Mouse (Mus musculus) NIH3T3 (cell line): ENCODE results near the gene Tmcc1.
"Not testable (repeated sequence)": the region's sequence is repeated elsewhere in the genome, so short reads cannot be mapped to it uniquely, and the experiment has no call there.

Experiments used
- DNase-seq: peaks from one replicate; pipeline ENCODE4 v3.0.0-alpha.2; 2012; ENCODE audit warnings: low read depth

Gene Tmcc1

GRCm38 (mm10) chr6:116077608-116078007 lies 115.7 kb downstream of the Tmcc1 start:
- no peak for DNase-seq

GRCm38 (mm10) chr6:116074892-116075291 lies 118.4 kb downstream of the Tmcc1 start:
- DNase-seq = no peak

GRCm38 (mm10) chr6:116073610-116074009 lies 119.7 kb downstream of the Tmcc1 start:
- no peak for DNase-seq

GRCm38 (mm10) chr6:116072746-116073261 lies 120.5 kb downstream of the Tmcc1 start:
- peak; percentile 63 for DNase-seq

- no peak for DNase-seq
Observed at GRCm38 (mm10) chr6:116072221-116072745, 121.0 kb downstream of the Tmcc1 start.

GRCm38 (mm10) chr6:116071781-116072180 lies 121.5 kb downstream of the Tmcc1 start:
- no peak for DNase-seq

- DNase-seq = no peak
Observed at GRCm38 (mm10) chr6:116070558-116070957, 122.7 kb downstream of the Tmcc1 start.

GRCm38 (mm10) chr6:116063516-116063915 lies 129.8 kb downstream of the Tmcc1 start:
- DNase-seq = no peak

GRCm38 (mm10) chr6:116059542-116059941 lies 133.7 kb downstream of the Tmcc1 start:
- DNase-seq = not testable (repeated sequence)

- DNase-seq = no peak
Observed at GRCm38 (mm10) chr6:116058541-116059300, 134.6 kb downstream of the Tmcc1 start.

GRCm38 (mm10) chr6:116056676-116057264 lies 136.5 kb downstream of the Tmcc1 start:
- DNase-seq = no peak

GRCm38 (mm10) chr6:116055766-116056165 lies 137.5 kb downstream of the Tmcc1 start:
- DNase-seq = no peak

GRCm38 (mm10) chr6:116055001-116055471 lies 138.2 kb downstream of the Tmcc1 start:
- peak; percentile 50 for DNase-seq

GRCm38 (mm10) chr6:116047896-116048295 lies 145.4 kb downstream of the Tmcc1 start:
- DNase-seq = no peak

- peak; percentile 58 for DNase-seq
Observed at GRCm38 (mm10) chr6:116047366-116047765, 145.9 kb downstream of the Tmcc1 start.

- DNase-seq = no peak
Observed at GRCm38 (mm10) chr6:116044039-116044438, 149.2 kb downstream of the Tmcc1 start.

- no peak for DNase-seq
Observed at GRCm38 (mm10) chr6:116038222-116038621, 155.1 kb downstream of the Tmcc1 start.

GRCm38 (mm10) chr6:116037281-116037831 lies 155.9 kb downstream of the Tmcc1 start:
- DNase-seq = peak; percentile 63

GRCm38 (mm10) chr6:116036555-116036954 lies 156.7 kb downstream of the Tmcc1 start:
- DNase-seq = no peak

- DNase-seq = no peak
Observed at GRCm38 (mm10) chr6:116031052-116031451, 162.2 kb downstream of the Tmcc1 start.

GRCm38 (mm10) chr6:116024666-116025065 lies 168.6 kb downstream of the Tmcc1 start:
- no peak for DNase-seq

GRCm38 (mm10) chr6:116021961-116022485 lies 171.3 kb downstream of the Tmcc1 start:
- DNase-seq = no peak
